Mouse (Mus musculus) cerebellum, adult 2 months (tissue): ENCODE results near the gene Tns1.

Experiments used
- CTCF ChIP-seq: fragments of 200-500 bp; IDR thresholded peaks from 2 replicates; pipeline ENCODE4 v1.5.1; 2011; ENCODE audit warnings: low read depth, mild to moderate bottlenecking, control low read depth, low read length, moderate library complexity, borderline replicate concordance; ENCODE audit not compliant: insufficient read depth
- POLR2A ChIP-seq: fragments of 200-500 bp; IDR thresholded peaks from 2 replicates; pipeline ENCODE4 v1.6.1; 2011; ENCODE audit warnings: low read length, control low read depth, borderline replicate concordance; ENCODE audit not compliant: insufficient read depth

GRCm38 (mm10) chr1:73912466-73912865, 211.8 kb downstream of the Tns1 start:
- TF ChIP-seq POLR2A (no peak), CTCF (no peak)
